Mouse (Mus musculus): ENCODE measurements around the gene Sec14l3. TPM values are rescaled to one million over a fixed set of nuclear protein-coding genes. Genes with fewer than 3 reads are reported as not detected.
"Not testable (repeated sequence)": the region's sequence is repeated elsewhere in the genome, so short reads cannot be mapped to it uniquely, and the experiment has no call there.

The Sec14l3 gene
- polyA plus RNA-seq, 1 experiment from 2014 or later = not detected

DNA sequence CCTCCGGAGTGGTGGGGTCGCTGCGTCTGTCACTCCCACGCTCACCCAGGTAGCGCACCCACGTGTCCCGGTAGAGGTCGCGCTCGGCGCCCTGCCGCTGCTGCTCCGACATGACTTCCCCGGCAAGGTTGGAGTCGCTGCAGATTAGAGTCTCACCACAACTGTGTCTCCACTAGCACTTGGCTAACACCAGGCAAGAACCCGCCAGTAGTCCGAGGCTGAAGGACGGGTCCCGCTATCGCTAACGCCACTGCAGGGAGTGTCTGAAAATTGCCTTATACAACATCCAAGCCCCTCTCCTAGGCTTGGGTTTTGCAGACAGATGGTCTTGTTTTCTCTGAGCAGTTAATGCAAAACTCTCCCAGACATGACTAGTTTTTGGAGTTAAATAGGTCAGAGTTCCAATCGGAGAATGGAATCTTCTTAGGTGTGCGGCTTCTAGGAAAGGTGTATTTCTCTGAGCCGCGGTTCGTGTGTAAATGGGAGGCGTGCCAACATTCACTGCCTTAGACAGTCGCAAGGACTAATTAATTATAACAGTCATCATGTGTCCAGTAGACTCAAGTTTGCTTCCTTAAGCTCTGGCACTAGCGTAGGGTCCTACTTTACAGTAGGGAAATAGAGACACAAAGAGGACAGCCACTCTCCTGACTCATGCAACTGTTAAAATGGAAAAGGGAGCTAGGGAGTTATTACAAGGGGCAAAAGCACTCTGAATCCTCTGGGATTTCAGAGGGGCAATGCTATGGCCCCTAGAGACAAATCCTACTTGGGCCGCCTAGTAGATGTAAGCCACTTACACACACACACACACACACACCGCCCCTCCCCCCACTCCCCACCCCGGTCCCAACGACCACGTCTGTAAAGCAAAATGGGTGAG lies 30.8 kb downstream of the Sec14l3 start, which contains the start of gene Mtfp1:
Gene Mtfp1, minus strand, starts transcription at position 275 of the 883 bp plus-strand sequence.
- peak within 1 kb of the TSS; percentile 78 for H3K4me2 ChIP-seq
- H3K9me3 ChIP-seq (replicated peaks) = no peaks in the 10 kb centered on the region
- peaks cover 39% of the 10 kb centered on the region for H3K4me1 ChIP-seq
- 6% methylated on average over 34 of the region's 34 CpGs for WGBS
- no peaks in the 10 kb centered on the region for H3K27me3 ChIP-seq
- peak within 1 kb of the TSS; percentile 80 for H3K27ac ChIP-seq
- ATAC-seq (replicated peaks; ENCODE audit: low FRiP score) = peak; percentile 19
- peaks cover 16% of the 10 kb centered on the region for H3K36me3 ChIP-seq
- H3K9ac ChIP-seq = peak within 1 kb of the TSS; percentile 62
- H3K4me3 ChIP-seq (replicated peaks) = peak within 1 kb of the TSS; percentile 65

DNA sequence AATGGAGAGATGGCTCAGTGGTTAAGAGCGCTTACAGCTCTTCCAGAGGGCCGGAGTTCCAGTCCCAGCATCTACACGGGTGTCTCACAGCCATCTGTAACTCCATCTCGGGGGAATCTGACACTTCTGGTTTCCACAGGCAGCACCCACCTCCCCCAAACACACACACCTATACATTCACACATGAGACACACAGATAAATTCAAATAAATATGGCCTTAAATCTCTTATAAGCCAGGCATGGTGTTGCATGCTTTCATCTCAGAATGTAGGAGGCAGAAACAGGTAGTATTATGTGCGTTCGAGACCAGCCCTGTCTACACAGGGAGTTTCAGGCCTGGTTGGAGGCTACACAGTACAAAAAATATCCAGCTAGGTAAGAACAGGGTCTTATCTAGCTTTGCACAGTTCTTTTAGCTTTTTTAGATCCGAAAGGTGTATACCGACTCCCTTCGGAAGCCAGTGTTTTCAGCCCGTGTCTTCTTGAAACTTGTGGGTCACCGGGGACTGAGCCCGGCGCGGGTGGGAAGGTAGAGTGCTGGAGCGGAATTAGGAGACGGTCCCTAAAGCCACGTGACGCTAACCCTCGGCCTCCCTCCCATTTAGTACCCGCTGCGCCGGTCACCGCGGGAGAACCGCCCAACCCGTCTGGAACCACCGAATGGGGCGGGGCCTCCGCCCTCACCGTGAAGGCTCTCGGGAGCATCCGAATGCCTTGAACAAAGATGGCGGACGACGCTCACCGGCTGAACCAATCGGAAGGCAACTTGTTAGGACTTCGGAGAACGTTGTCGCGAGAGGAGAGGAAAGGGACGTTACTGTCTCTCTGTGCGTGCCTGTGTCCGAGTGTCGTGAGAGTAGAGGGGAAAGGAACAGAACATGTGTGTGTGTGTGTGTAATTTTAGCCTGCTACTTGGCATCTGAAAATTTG lies 31.7 kb downstream of the Sec14l3 start:
- Histone ChIP-seq H3K36me3 (peaks cover 10% of the 10 kb centered on the region), H3K27ac (peak overlapping the region; percentile 80), H3K27me3 (no peaks in the 10 kb centered on the region), H3K9ac (peak overlapping the region; percentile 63), H3K4me3 (replicated peaks) (peak overlapping the region; percentile 65), H3K9me3 (replicated peaks) (no peaks in the 10 kb centered on the region), H3K4me2 (peak overlapping the region; percentile 78), H3K4me1 (peaks cover 39% of the 10 kb centered on the region)
- WGBS = 2% methylated on average over 45 of the region's 45 CpGs
- ATAC-seq (replicated peaks; ENCODE audit: low FRiP score) = peak; percentile 96

DNA sequence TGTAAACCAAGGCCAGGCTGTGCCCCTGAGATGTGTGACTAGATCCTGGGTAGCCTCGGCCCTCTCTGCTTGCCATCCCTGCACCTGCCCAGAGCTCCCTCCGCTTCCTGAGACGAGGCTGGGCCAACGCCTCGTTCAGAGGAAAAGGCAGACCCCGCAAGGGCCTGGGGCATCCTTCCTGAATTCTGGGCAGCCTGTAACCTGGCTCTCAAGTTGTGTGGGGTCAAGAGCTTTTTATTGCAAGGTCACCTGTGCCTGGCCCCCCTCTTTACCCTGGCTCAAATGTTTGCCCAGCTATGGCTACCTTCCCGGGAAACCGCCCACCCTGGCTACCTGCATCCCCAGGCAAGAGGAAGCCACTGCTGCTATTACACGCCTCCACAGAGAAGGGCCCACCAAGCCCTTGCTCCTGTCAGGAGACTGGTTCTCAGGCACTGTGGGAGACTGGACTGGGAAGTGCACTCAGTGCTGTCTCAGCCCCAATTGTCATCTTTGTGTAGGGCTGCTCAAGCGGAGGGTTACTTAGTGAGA lies 32.5 kb downstream of the Sec14l3 start:
- Histone ChIP-seq H3K27me3 (no peaks in the 10 kb centered on the region), H3K4me2 (peak overlapping the region; percentile 78), H3K4me1 (peaks cover 39% of the 10 kb centered on the region), H3K9ac (peak overlapping the region; percentile 63), H3K9me3 (replicated peaks) (no peaks in the 10 kb centered on the region), H3K27ac (peak overlapping the region; percentile 80), H3K4me3 (replicated peaks) (peak overlapping the region; percentile 65), H3K36me3 (0 out of 2 replicates have a peak, but pooled peaks cover 3% of the 10 kb centered on the region)
- peak; percentile 13; the same call in 1 of the 2 replicates for ATAC-seq (replicated peaks; ENCODE audit: low FRiP score)
- WGBS = 23% methylated on average over 10 of the region's 10 CpGs

DNA sequence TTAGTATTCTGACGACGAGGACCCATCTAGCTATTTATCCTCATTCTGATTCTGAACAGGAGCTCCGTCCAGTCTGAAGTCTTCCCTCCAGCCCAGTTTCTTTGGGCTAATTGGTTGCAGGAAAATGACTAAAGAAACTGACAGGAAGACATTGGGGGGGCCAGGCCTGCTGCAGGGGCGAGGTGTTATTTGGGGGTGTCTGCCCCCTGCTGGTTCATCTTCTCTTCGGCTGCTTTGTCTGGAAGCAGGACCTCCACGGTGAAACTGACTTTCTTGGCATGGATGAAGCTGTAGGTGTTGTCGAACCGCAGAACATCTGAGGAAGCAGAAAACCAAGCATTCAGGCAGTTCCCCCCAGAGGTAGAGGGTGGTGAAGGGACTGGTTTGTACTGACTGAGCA lies 33.5 kb downstream of the Sec14l3 start:
- H3K4me2 ChIP-seq = no peak overlapping the region
- H3K9ac ChIP-seq = no peak overlapping the region
- no peak overlapping the region for H3K4me3 ChIP-seq (replicated peaks)
- no peak overlapping the region for H3K27ac ChIP-seq
- H3K36me3 ChIP-seq = no peaks in the 10 kb centered on the region
- H3K4me1 ChIP-seq = peaks cover 39% of the 10 kb centered on the region
- H3K27me3 ChIP-seq = no peaks in the 10 kb centered on the region
- H3K9me3 ChIP-seq (replicated peaks) = no peaks in the 10 kb centered on the region
- 70% methylated on average over 8 of the region's 8 CpGs for WGBS
- no peak for ATAC-seq (replicated peaks; ENCODE audit: low FRiP score)

DNA sequence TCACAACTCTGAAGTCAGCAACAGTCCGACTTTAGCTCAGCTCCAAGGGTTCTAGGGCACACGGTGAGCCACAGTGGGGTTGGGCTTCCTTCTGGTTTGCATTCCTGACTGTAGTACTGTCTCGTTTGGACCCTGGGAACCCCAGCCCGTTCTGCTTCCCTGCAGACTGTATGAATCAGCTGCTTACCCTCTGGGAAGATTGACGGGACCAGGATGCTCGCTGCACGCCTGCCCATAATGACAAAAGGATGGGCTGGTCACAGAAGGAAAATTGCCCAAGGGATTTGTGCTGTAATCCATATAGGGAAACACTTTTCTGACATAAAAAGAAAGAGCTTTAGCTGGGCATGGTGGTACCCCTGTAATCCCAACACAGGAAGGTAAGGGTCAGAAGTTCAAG lies 34.2 kb downstream of the Sec14l3 start:
- H3K4me3 ChIP-seq (replicated peaks) = no peak overlapping the region
- H3K4me1 ChIP-seq = peaks cover 34% of the 10 kb centered on the region
- no peak overlapping the region for H3K27ac ChIP-seq
- WGBS = 74% methylated on average over 7 of the region's 7 CpGs
- H3K9ac ChIP-seq = no peak overlapping the region
- H3K9me3 ChIP-seq (replicated peaks) = no peaks in the 10 kb centered on the region
- H3K4me2 ChIP-seq = no peak overlapping the region
- no peaks in the 10 kb centered on the region for H3K36me3 ChIP-seq
- ATAC-seq (replicated peaks; ENCODE audit: low FRiP score) = no peak
- H3K27me3 ChIP-seq = no peaks in the 10 kb centered on the region

DNA sequence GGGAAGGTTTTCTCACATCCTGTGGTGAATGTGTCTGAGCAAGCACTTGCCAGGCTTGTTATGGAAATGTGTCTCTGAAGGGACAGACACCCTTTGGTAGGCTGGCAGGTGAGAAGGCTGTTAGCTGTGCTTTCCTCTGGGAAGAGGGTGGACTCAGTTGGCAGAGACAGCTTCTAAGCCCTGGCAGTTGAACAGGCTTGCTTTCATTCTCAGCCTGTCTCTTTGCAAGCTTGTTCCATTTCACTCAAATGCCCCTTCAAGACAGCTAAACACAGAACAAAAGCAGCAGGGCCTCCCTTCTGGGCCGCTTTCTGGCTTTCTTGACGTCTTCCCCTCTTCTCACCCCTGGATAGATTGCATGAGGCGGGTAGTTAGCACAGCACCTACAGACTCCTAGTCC lies 34.8 kb downstream of the Sec14l3 start:
- WGBS = 66% methylated on average over 3 of the region's 3 CpGs
- no peak overlapping the region for H3K4me2 ChIP-seq

DNA sequence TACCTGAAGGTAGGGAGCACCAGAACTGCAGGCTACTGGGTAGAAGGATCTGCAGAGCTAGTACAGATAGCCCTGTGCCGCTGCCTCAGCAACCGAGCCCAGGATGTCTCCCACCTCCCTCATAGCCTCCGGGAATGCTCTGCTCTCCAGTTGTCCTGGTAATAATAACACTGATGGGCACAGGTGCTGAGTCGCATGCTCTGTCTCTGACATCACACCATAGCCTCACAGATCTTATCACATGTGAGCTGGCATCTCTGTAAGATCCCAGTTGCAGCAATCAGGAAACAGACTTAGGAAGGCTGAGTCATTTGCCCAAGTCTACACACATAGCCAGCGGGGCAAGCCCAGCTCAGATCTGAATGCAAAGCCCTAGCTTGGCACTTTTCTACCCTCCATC lies 37.2 kb downstream of the Sec14l3 start:
- H3K27ac ChIP-seq = no peak overlapping the region
- no peak overlapping the region for H3K9ac ChIP-seq
- no peak overlapping the region for H3K4me2 ChIP-seq
- no peak for ATAC-seq (replicated peaks; ENCODE audit: low FRiP score)
- H3K36me3 ChIP-seq = no peaks in the 10 kb centered on the region
- H3K4me3 ChIP-seq (replicated peaks) = no peak overlapping the region
- no peaks in the 10 kb centered on the region for H3K27me3 ChIP-seq
- WGBS = 82% methylated on average over 5 of the region's 5 CpGs
- no peaks in the 10 kb centered on the region for H3K9me3 ChIP-seq (replicated peaks)
- H3K4me1 ChIP-seq = peaks cover 9% of the 10 kb centered on the region

More for the DNA sequence above, 34.8 kb downstream of the Sec14l3 start:
- no peak overlapping the region for H3K27ac ChIP-seq
- no peaks in the 10 kb centered on the region for H3K36me3 ChIP-seq
- H3K4me3 ChIP-seq (replicated peaks) = no peak overlapping the region
- no peaks in the 10 kb centered on the region for H3K27me3 ChIP-seq
- H3K9ac ChIP-seq = no peak overlapping the region
- no peaks in the 10 kb centered on the region for H3K9me3 ChIP-seq (replicated peaks)
- ATAC-seq (replicated peaks; ENCODE audit: low FRiP score) = no peak
- H3K4me1 ChIP-seq = peaks cover 27% of the 10 kb centered on the region

DNA sequence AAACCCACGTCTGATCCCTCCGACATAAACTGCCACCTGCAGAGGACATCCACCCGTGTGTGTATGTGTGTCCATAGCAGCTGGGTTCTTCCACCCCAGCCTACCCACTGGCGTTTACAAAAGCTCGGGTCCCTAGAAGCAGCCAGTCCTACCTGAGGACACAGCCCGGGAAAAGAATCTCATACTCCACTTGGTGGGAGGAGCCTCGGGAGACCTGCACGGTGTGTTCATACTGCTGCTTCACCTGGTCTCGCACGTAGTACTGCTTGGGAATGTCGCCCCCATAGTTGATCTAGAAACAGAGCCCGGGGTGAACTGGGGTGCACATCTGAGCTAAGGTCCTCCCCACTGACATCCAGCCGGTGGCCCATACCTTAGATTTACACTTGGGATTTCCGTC lies 38.9 kb downstream of the Sec14l3 start:
- no peak for ATAC-seq (replicated peaks; ENCODE audit: low FRiP score)
- WGBS = 85% methylated on average over 14 of the region's 14 CpGs
- Histone ChIP-seq H3K27ac (no peak overlapping the region), H3K4me3 (replicated peaks) (no peak overlapping the region), H3K4me2 (no peak overlapping the region), H3K4me1 (no peaks in the 10 kb centered on the region), H3K27me3 (no peaks in the 10 kb centered on the region), H3K9ac (no peak overlapping the region), H3K36me3 (no peaks in the 10 kb centered on the region), H3K9me3 (replicated peaks) (no peaks in the 10 kb centered on the region)

DNA sequence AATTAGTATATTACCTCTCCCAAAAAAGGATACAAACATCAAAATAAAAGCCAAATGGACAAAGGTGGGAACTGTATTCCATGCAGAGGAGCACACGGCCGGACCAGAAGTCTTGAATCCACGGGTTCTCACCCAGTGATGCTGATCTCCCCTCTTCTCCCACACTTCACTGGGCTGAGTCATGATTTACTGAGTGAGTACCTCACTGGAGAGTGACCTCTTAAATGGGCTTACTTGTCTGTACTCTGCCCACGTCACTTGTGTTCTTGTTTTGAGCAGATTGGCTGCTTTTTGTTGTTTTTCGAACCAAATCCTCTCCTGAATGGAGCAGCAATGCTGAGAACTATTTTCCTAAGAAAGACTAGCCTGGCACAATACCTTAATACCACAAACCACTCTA lies 40.3 kb downstream of the Sec14l3 start:
- Histone ChIP-seq H3K4me2 (no peak overlapping the region), H3K4me1 (no peaks in the 10 kb centered on the region), H3K27me3 (no peaks in the 10 kb centered on the region), H3K4me3 (replicated peaks) (no peak overlapping the region), H3K9me3 (replicated peaks) (no peaks in the 10 kb centered on the region), H3K27ac (no peak overlapping the region), H3K9ac (no peak overlapping the region), H3K36me3 (no peaks in the 10 kb centered on the region)
- ATAC-seq (replicated peaks; ENCODE audit: low FRiP score) = no peak
- 69% methylated on average over 5 of the region's 5 CpGs for WGBS

DNA sequence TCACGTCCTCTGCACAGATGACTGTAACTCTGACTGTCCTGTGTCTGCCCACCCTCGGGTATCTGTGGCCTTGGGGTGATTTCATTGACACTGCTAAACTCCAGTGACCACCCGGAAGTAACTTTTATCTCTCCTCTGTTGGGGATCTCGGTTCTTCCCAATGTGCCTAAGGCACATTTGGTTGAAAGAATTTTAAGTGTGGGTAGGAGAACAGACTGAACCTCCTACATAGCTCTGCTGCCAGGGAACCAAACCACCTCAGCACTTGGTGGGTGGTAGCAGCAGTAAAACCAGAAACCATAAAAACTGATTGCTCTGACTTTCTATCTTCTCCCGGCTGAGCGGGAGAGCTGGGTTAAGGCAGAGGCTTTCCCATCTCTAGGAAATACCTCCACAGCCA lies 40.8 kb downstream of the Sec14l3 start:
- Histone ChIP-seq H3K4me1 (no peaks in the 10 kb centered on the region), H3K4me3 (replicated peaks) (no peak overlapping the region), H3K27me3 (no peaks in the 10 kb centered on the region), H3K36me3 (no peaks in the 10 kb centered on the region), H3K9me3 (replicated peaks) (no peaks in the 10 kb centered on the region), H3K4me2 (no peak overlapping the region), H3K27ac (no peak overlapping the region), H3K9ac (no peak overlapping the region)
- WGBS = 24% methylated on average over 6 of the region's 6 CpGs
- ATAC-seq (replicated peaks; ENCODE audit: low FRiP score) = no peak

DNA sequence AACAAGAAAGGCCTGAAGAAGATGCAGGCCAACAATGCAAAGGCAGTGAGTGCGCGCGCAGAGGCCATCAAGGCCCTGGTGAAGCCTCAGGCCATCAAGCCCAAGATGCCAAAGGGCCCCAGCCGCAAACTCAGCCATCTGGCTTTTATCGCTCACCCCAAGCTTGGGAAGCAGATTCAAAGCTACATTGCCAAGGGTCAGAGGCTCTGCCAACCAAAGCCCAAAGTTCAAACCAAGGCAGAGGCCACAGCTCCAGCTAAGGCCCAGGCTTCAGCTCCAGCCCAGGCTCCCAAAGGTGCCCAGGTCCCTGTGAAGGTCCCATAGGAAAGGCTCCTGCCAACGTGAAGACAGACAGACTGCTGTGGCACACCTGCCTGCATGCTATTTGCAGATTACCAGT lies 43.3 kb downstream of the Sec14l3 start:
- H3K36me3 ChIP-seq; ATAC-seq (replicated peaks; ENCODE audit: low FRiP score); H3K9ac ChIP-seq; H3K27me3 ChIP-seq; H3K9me3 ChIP-seq (replicated peaks); H3K27ac ChIP-seq; H3K4me2 ChIP-seq; H3K4me1 ChIP-seq; H3K4me3 ChIP-seq (replicated peaks): not testable (repeated sequence)
- 90% methylated on average over 6 of the region's 6 CpGs for WGBS

DNA sequence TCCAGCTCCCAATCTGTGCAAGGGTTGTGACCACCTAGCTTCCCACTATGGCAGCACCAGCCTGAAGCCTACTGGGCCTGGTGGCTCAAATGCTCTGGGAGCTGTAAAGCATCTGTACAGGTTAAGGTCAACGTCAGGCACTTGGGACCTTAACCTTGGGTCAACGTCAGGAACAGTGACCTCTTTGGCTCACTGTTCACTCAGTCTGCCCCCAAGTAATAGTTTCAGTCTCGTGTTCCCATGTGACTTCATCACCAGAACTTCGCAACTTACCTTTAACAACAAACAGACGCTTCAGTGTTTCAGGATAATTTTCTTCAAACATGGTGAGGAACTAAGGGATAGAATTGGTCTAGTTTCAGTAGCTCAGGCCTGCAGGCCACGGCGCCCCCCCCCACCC lies 44.0 kb downstream of the Sec14l3 start:
- H3K4me2 ChIP-seq = no peak overlapping the region
- 69% methylated on average over 7 of the region's 7 CpGs for WGBS
- no peaks in the 10 kb centered on the region for H3K27me3 ChIP-seq
- H3K36me3 ChIP-seq = no peaks in the 10 kb centered on the region
- no peaks in the 10 kb centered on the region for H3K9me3 ChIP-seq (replicated peaks)
- no peaks in the 10 kb centered on the region for H3K4me1 ChIP-seq
- no peak overlapping the region for H3K27ac ChIP-seq
- no peak overlapping the region for H3K4me3 ChIP-seq (replicated peaks)
- H3K9ac ChIP-seq = no peak overlapping the region
- no peak for ATAC-seq (replicated peaks; ENCODE audit: low FRiP score)

Data from kidney, embryonic 15.5 days (tissue).